In the genomic region with DNA sequence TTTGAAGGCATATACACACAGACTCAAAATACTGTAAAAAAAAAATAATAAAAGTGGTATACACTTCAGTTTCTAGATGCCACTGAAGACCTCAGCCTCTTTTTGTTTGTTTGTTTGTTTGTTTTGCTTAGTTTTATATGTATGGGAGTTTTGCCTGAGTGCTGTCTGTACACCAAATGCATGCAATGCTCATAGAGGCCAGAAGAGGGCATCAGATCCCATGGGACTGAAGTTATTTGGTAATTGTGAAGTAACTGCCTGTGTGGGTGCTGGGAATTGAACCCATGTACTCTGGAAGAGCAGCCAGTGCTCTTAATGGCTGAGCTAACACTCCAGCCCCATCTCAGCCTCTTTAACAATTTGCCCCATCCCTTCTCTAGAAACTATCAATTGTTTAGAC, we compare ENCODE assay signal across 13 mouse cellular contexts. TPM values are rescaled to one million over a fixed set of nuclear protein-coding genes. Genes with fewer than 3 reads are reported as not detected.
DNase-seq lines count a peak whose midpoint lies in the region; ATAC-seq and TF ChIP-seq lines count a peak whose summit lies in the region.
"Had no signal": no experiment of that assay in that cellular context is flagged by ENCODE, and none has a peak within 500 bp of the region (broad histone marks: within the 10 kb centered on the region; RNA-seq: fewer than 3 reads in every experiment).

No protein-coding gene starts in this region.

- H3K4me3 ChIP-seq in hindbrain, postnatal 0 days (ENCODE audit: low read length): no peak overlapping the region
- H3K4me3 ChIP-seq in hindbrain, embryonic 13.5 days: no peak overlapping the region
- H3K4me3 ChIP-seq: forebrain, embryonic 12.5 days had no signal

- peak; percentile 19 for DNase-seq in hindbrain, postnatal 0 days (ENCODE audit: low spot score)
- DNase-seq in right cerebral cortex, postnatal 14 days: peak; percentile 22
- no peak for DNase-seq in right cerebral cortex, adult 18-20 months
- DNase-seq in c-Kit-negative CD71-positive TER-119-positive erythroid progenitor cells, embryonic 14.5 days (ENCODE audit: low read depth, low spot score): peak; percentile 56
- DNase-seq in spleen, adult 12 weeks (ENCODE audit: low spot score): no peak
- no peak for DNase-seq in left cerebral cortex, adult 11 months (ENCODE audit: low spot score)
- DNase-seq: cerebellum, adult 8-10 months; kidney, adult 9 months had no signal

- H3K4me1 ChIP-seq in hindbrain, postnatal 0 days (ENCODE audit: insufficient read depth, low read length): peaks cover 15% of the 10 kb centered on the region
- peaks cover 30% of the 10 kb centered on the region for H3K4me1 ChIP-seq in hindbrain, embryonic 13.5 days (replicated peaks)

- ATAC-seq in hindbrain, postnatal 0 days: no peak
- ATAC-seq in hindbrain, embryonic 13.5 days (ENCODE audit: low FRiP score): no peak
- ATAC-seq: midbrain, embryonic 16.5 days had no signal

- no peaks in the 10 kb centered on the region for H3K27me3 ChIP-seq in hindbrain, postnatal 0 days (ENCODE audit: insufficient read depth, low read length)
- peaks cover 47% of the 10 kb centered on the region for H3K27me3 ChIP-seq in hindbrain, embryonic 13.5 days

- no peaks in the 10 kb centered on the region for H3K9me3 ChIP-seq in hindbrain, postnatal 0 days (ENCODE audit: low read length)
- H3K9me3 ChIP-seq in hindbrain, embryonic 13.5 days: no peaks in the 10 kb centered on the region
- H3K9me3 ChIP-seq: forebrain, embryonic 12.5 days had no signal

- H3K4me2 ChIP-seq in hindbrain, postnatal 0 days (ENCODE audit: low read depth, low read length): no peak overlapping the region
- H3K4me2 ChIP-seq in hindbrain, embryonic 13.5 days: no peak overlapping the region
- H3K4me2 ChIP-seq: forebrain, embryonic 12.5 days had no signal

- TF ChIP-seq CTCF in hindbrain, postnatal 0 days (IDR thresholded peaks at IDR 0.05; ENCODE audit: low read depth): peak; percentile 64

- H3K27ac ChIP-seq in hindbrain, postnatal 0 days: no peak overlapping the region
- H3K27ac ChIP-seq in hindbrain, embryonic 13.5 days: no peak overlapping the region
- H3K27ac ChIP-seq: forebrain, embryonic 12.5 days had no signal

- H3K9ac ChIP-seq in hindbrain, postnatal 0 days (replicated peaks; ENCODE audit: low read length): no peak overlapping the region
- H3K9ac ChIP-seq in hindbrain, embryonic 13.5 days: no peak overlapping the region
- H3K9ac ChIP-seq: forebrain, embryonic 12.5 days had no signal

- H3K36me3 ChIP-seq in hindbrain, postnatal 0 days (ENCODE audit: insufficient read depth, low read length): no peaks in the 10 kb centered on the region
- H3K36me3 ChIP-seq in hindbrain, embryonic 13.5 days: no peaks in the 10 kb centered on the region
- H3K36me3 ChIP-seq: forebrain, embryonic 12.5 days had no signal

RNA-seq across cellular contexts. Expression of a gene that starts 2.6 kb away (rescaled TPM):
- 12.4 and 20.7 TPM in 2 replicates for total RNA-seq in hindbrain, postnatal 0 days (2014; rRNA removed)
- 17.1 and 17.7 TPM in 2 replicates for polyA plus RNA-seq in hindbrain, postnatal 0 days (2015; fragmentation: Nextera tagmentation; extraction: Ambion mirVana)
- polyA plus RNA-seq in hindbrain, embryonic 13.5 days (2015; fragmentation: Nextera tagmentation; extraction: Ambion mirVana): 7.3 and 8.1 TPM in 2 replicates

RNA-seq across cellular contexts. Expression of a gene that starts 13.8 kb away (rescaled TPM):
- total RNA-seq in hindbrain, postnatal 0 days (2014; rRNA removed): not detected in 2 replicates
- polyA plus RNA-seq in hindbrain, postnatal 0 days (2015; fragmentation: Nextera tagmentation; extraction: Ambion mirVana): not detected in 2 replicates
- not detected in 2 replicates for polyA plus RNA-seq in hindbrain, embryonic 13.5 days (2015; fragmentation: Nextera tagmentation; extraction: Ambion mirVana)
- total RNA-seq: left cerebral cortex, postnatal 36 days had no signal
- polyA plus RNA-seq: forebrain, embryonic 12.5 days; heart, embryonic 14.5 days; midbrain, embryonic 16.5 days had no signal

RNA-seq across cellular contexts. Expression of a gene that starts 17.1 kb away (rescaled TPM):
- total RNA-seq in hindbrain, postnatal 0 days (2014; rRNA removed): 24.2 and 32.1 TPM in 2 replicates
- 17.6 and 22.0 TPM in 2 replicates for polyA plus RNA-seq in hindbrain, postnatal 0 days (2015; fragmentation: Nextera tagmentation; extraction: Ambion mirVana)
- 20.3 and 24.4 TPM in 2 replicates for polyA plus RNA-seq in hindbrain, embryonic 13.5 days (2015; fragmentation: Nextera tagmentation; extraction: Ambion mirVana)

RNA-seq across cellular contexts. Expression of a gene that starts 53.7 kb away (rescaled TPM):
- total RNA-seq in hindbrain, postnatal 0 days (2014; rRNA removed): 11.2 and 11.7 TPM in 2 replicates
- 11.6 and 13.9 TPM in 2 replicates for polyA plus RNA-seq in hindbrain, postnatal 0 days (2015; fragmentation: Nextera tagmentation; extraction: Ambion mirVana)
- polyA plus RNA-seq in hindbrain, embryonic 13.5 days (2015; fragmentation: Nextera tagmentation; extraction: Ambion mirVana): 16.1 and 19.9 TPM in 2 replicates

RNA-seq across cellular contexts. Expression of a gene that starts 53.7 kb away (rescaled TPM):
- 15.1 and 25.7 TPM in 2 replicates for total RNA-seq in hindbrain, postnatal 0 days (2014; rRNA removed)
- polyA plus RNA-seq in hindbrain, postnatal 0 days (2015; fragmentation: Nextera tagmentation; extraction: Ambion mirVana): 10.6 and 13.1 TPM in 2 replicates
- 10.1 and 12.5 TPM in 2 replicates for polyA plus RNA-seq in hindbrain, embryonic 13.5 days (2015; fragmentation: Nextera tagmentation; extraction: Ambion mirVana)

Comparison
In these comparisons a context has a peak if more than half of its experiments do, and no peak if none do; other contexts are left out.
1. DNase-seq: peak in hindbrain, postnatal 0 days (single experiment), right cerebral cortex, postnatal 14 days (single experiment) and c-Kit-negative CD71-positive TER-119-positive erythroid progenitor cells, embryonic 14.5 days (single experiment); none in right cerebral cortex, adult 18-20 months (single experiment), spleen, adult 12 weeks (single experiment) and left cerebral cortex, adult 11 months (single experiment).